Mouse (Mus musculus) heart, postnatal 0 days (tissue): ENCODE data around the gene Pard3.

ENCODE experiments used
- CTCF ChIP-seq: IDR thresholded peaks from 2 replicates; pipeline ENCODE4 v1.5.1; 2016; ENCODE audit warnings: antibody characterized with exemption, control low read depth, low read depth
- EP300 ChIP-seq: IDR thresholded peaks from 2 replicates; pipeline ENCODE4 v1.6.1; 2016; ENCODE audit warnings: antibody characterized with exemption, low read depth

GRCm38 (mm10) chr8:127361796-127362195 is 298.1 kb downstream of the Pard3 start:
- TF ChIP-seq EP300, result no peak
- TF ChIP-seq CTCF, result no peak
